Mouse (Mus musculus) cerebellum, postnatal 14 days (tissue): ENCODE measurements around the gene Ptpn21.

Experiments
- DNase-seq, 2 experiments: peaks; one replicate each; pipeline ENCODE4 v3.0.0; 2021; ENCODE audit warnings: mixed read lengths in 2 of 2

Gene Ptpn21

DNA sequence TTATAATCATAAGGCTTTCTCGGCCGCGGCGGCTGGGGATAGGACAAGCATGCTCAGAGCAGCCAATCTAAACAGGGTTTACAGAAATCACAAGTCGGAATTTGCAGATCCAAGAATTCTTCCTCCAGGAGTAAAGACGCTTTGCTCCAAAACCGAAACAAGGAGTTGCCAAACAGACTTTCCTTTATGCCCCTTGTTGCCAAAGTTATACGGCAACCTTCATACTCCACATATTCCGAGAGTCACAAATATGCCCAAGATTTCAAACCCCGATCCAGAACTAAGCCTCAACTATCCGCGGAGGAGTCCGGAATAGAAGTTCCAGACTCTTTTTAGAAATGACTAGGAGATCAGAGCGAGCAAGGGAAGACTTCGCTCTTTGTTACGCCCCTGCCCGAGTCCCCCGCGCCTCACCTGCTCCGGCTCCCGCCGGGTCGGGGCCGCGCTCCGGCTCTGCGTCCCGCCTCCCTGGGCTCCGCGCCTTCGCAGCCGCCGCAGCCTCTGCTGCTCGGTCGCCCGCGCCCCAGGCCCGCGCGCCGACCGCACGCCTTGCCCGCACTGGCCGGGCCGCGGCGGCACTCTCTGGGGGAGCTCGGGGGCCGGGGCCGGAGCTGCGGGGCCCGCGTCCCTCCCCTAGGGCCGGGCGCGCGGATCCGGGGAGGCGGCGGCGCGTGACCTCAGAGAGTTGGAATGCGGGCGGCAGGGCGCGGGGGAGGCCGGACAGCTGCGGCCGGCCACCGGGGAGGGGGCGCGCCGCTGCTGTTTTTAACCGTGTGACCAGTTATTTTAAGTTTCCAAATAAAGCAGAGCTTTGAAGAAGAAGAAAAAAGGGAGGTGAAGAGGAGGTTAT, at the start of gene Ptpn21:
Gene Ptpn21, minus strand, starts transcription at position 455 of the 850 bp plus-strand sequence.
- DNase-seq: peak; percentile 40 to 52

DNA sequence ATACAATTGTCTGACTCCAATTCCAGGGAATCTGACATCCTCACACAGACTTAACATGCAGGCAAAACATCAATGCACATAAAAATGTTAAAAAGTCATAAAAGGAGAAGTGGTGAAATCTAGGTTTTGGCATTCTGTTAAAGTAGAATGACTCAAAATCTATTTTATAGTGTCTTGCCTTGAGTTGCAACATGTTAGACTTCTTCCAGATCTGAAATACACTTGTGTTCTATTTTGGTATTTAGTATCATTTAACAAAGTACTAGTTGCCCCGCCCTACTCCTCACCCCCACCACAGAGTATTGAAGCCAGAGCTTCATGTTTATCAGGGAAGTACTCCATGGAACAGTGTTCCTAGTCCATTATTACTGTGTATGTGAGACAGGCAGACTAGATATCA, 47.0 kb upstream of the Ptpn21 start:
- DNase-seq: no peak

DNA sequence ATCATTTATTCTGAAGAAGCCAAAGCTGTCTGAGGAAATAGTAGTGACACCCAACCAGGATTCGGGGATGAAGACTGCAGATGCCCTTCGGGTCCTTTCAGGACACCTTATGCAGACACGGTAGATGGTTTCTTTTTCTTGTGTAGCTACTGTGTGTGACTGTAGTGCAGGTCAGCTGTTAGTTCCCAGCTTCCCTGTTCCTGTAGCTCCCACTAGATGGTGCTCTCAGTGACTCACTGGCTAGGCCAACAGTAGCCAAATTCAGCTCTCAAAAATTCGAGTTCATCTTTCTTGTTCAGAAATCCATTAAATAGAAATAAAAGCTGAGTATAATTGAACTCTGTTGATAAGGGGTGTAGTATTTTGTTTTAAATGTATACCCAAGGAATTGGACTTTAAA, 41.9 kb upstream of the Ptpn21 start:
- DNase-seq: peak; percentile 49 to 61

DNA sequence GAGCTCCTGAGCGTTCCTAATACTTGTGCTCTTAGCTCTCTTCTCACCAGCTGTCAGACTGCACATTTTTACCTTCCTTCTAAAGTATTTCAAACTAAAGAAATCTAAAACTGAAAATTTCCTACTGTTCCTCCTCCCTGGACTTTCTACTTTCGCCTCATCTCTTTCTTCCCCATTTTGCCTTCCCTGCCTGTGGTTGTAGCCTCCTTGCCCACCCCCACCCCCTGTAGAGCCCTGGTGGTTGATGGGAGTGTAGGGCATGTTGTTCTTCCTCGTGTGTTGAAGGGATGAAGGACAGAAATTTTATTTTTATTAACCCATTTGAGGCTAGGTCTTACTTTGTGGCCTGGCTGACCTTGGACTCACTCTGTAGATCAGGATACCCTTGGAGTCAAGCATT, 40.3 kb upstream of the Ptpn21 start:
- no peak for DNase-seq

DNA sequence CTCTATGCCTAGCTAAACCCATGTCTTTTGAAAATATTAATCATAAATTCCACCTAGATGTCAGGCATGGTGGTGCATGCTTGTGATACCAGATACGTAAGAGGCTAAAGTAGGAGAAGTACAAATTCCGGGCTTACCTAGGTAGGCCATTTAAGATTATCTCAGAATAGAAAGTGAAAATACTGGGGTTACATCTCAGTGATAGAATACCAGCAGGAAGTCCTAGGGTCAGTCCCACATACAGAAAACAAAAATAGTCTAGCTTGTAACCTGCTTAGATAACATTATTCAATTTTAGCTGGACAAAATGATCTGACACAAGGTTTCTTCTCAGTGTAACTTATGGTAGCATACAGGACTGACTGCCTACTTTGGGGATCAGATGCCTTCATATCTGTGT, 29.0 kb upstream of the Ptpn21 start:
- DNase-seq: no peak

DNA sequence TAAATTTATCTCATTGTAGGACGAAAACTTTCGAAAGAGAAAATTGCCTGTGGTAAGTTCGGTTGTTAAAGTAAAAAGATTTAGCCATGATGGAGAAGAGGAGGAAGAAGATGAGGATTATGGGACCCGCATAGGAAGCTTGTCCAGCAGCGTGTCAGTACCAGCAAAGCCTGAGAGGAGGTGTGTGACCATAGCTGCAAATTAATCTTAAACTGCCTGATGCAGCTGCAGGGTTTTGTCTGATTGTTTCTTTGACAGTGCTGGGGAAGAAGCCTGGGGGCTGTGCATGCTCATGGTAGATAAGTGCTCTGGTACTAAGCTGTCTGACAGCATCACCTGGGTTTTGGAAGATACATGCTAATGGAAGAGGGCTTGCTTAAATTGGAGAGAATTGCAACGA, 22.5 kb upstream of the Ptpn21 start:
- no peak for DNase-seq

DNA sequence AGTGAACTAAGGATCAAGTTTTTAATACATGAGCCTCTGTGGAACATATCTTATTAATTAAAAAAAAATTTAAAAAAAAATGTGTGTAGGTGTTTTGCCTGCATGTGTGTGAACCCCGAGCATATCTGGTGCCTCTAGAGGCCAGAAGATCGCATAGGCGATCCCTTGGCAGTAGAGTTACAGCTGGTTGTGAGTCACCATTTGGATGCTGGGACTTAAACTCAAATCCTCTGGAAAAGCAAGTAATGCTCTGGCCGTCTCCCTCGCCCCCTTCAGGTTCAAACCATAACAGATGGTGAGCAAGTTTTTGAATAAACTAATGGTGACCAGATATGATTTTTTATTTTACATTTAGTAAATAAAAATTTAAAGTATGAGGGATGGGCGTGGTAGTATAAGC, 20.4 kb upstream of the Ptpn21 start:
- DNase-seq: no peak

DNA sequence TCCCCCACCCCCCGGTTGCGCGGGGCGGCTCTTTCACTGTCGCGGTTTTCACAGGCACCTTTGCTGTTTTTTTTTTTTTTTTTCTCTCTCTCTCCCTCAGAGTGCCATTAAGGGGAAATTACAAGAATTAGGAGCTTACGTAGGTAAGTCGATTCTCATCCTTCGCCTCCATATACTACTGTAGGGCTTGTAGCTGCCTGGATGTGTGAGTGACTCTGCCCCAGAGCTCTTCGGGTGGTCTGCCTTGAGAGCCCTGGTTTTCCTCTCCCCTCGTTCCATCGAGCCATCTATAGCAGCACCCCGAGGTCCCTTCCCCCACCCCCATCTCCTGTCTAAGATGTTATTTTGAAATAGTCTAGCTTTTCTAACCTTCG, 10.2 kb upstream of the Ptpn21 start:
- DNase-seq: peak in 1 of 2 experiments; percentile 36

DNA sequence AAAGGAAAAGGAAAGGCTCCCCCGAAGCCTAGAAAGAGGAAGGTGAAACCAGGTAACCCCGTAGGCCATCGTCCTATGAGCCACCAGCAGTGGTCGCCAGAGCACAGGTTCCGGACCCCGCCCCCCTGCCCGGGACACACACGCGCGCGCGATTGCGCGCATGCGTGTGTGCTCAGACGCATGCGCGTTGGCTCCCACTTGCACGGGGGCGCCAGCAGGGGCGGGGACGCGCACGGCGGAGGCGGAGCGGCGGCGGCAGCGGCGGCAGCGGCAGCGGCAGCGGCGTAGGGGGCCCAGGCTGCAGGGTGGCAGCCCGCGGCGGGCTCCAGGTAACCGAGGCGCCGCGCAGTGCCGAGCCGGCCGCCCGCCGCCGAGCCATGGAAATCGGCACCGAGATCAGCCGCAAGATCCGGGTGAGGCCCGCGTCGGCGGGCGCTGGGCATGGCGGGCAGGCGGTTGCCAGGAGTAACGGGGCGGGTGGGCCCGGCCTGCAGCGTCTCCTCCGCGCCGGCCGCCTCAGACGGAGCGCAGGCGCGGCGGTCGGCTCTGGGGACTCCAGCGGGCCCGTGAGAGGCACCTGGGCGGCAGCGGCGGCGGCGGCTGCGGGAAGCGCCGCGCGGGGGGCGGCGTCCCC, 9.7 kb upstream of the Ptpn21 start, which contains the start of gene Zc3h14:
Gene Zc3h14, plus strand, starts transcription at position 219 of the 634 bp plus-strand sequence.
- peak; percentile 97 to 98 for DNase-seq

DNA sequence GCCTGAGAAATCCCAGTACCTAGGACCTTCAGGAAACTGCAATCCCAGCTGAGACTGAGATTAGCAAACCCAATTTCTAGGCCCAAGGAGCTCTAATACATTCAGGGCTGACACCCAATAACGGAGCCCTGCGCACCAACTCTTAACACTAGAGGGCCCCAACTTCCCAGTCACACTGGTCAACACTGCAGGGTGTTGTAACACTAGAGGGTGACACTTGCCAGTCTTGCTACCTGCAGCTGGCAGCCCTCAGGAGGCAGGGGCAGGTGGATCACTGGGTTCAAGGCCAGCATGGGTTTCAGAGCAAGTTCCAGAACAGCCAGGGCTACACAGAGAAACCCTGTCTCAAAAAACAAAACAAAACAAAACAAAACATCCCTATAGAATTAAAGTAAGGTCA, 8.9 kb upstream of the Ptpn21 start:
- peak; percentile 27 to 53 for DNase-seq

DNA sequence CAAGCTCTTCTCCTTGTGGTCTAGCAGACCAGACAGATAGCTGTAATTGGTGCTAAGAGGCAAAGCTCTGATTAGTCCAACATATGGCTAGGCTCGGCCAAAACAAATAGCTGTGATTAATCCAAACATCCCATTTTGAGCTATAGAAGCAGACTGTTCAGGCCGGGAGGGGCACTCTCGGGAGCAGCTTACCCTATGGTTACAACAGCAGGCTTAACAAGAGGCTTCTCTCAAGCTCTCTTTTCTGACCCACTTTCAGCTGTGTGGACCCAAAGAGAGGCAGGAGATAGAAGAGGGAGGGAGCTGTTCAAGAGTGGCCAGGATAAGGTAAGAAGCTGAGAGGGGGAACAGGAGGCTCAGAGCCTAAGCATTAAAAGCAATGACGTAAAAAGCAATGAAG, 8.4 kb upstream of the Ptpn21 start:
- DNase-seq: no peak

DNA sequence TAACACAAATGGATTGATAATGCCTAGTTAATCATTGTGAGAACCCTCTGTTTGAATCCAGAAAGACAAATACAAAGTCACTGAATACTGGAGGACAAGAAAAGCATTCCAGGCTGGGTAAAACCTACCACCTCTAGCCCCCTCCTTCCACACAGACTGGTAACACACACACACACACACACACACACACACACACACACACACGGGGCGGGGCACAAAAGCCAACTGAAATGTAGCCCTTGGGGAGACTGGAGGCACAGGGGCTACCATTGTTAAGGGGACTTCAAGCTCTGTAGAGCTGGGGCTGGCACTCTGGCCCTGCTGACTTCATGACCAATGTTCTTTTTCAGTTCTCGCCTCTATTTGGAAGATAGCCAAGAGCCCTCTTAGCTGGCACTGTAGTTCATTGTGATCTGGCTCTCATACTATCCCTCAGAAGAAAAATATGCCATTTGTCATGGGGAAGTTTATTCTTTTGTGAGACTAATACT, 3.9 kb upstream of the Ptpn21 start:
- DNase-seq: no peak

DNA sequence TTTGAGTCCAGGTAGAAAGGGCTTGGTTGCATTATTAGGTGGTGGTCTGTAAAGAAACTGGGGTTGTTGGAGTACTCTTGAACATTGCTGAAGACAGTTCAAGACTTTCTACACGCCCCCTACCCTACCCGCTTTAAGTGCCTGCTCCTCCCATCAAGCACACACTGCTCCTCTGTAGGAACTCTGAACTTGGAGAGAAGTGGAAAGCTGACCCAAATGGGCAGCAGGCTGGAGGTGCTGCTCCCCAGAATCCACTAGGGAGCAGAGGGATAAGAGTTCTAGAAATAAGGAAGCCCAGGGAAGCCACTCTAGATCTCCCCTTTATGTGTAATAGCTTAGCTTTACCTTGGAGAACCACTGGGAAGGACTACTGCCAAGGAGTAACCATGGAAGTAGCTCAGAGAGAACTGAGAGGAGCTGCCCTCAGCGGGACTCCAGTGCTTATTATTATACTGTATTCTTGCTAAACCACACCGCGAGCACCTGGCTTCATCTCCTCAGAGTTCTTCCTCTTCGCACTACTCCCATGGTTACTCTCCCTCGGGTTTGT, 671 bp upstream of the Ptpn21 start:
- no peak for DNase-seq

DNA sequence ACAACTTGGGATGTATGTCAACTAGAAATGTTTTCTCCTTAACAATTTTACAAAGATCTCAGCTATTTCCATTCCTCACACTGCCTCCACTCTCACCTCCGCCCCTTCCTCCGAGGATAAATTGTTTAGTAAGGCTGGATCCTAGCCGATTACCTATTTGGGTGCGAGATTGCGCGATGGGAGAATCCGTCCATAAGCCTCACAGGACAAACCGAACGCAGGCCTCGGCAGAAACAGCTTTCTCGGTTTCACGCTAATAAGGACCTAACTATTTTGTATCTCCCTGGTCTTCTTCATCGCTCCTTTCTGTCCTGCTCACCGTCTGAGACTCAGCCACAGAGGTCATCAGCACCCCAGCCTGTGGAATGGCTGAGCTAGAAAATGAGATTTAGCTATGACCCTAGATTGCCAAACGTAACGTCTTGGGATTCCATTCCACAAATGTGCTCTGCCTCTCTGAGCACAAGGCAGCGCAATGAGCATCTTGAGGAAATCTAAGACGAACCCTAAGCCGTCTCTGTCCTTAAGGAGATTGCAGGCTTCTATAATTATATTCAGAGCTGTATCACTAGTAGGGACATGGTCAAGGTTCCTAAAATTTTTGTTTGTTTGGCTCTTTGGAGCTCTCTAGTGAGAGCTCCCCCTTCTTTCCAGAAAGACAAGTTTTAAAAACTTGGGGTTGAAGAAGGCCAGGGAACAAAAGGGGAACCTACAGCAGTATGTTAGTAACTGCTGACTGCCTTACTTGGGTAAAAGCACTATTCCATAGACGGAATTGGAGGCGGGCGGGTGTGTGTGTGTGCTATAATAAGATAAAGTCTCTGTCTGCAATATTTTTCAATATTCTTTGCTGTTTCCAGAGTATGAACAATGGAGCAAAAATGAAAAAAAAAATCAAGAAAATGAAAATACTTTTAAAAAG, 2.1 kb downstream of the Ptpn21 start:
- DNase-seq: peak in 1 of 2 experiments; percentile 52

DNA sequence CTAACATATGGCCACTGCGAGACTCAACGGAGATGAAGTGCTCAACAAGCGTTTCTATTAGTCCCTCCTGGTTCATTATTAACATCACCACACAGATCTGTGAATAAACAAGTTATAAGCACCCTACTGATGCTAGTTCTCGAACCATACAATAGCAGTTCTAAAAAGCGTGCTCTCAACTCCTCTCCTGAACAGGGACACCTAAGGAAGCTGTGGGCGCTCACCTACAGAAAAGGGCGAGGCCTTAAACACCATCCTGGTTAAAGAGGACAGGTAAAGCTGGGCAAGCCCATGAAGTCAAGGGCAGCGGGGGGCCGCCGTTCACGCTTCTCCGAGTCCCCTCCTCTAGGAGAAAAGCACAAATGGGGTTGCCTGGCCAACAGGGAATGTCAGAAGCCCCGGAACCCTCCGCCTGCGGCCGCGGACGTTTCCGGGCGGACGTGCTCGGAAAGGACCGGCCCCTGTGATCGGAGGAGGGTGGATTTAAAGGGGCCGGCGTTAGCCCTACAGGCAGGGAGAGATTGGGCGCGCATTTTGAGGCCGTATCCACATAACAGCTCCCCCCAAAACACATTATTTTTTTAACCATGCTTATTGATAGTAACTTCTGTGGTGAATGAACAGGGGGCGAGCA, 2.8 kb downstream of the Ptpn21 start:
- DNase-seq: peak; percentile 95 to 96

DNA sequence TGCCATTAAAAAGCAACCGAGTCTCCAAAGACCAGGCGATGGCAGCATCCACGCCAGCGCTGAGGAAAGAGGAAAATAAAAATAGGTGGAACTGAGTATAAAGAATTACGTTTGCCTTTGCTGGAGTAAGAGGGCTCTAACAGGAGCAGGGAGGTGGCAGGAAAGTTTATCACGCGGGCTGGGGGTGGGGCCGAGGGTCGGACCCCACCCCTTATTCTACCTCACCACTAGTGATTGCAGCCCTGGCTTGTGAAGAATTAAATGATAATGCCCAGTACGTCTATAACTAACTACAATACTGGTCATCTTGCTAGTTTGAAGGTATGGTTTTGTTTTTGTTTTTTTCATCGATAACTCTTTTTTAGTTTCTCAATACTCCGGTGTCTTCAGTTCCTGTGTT, 3.4 kb downstream of the Ptpn21 start:
- peak; percentile 20 to 32 for DNase-seq

DNA sequence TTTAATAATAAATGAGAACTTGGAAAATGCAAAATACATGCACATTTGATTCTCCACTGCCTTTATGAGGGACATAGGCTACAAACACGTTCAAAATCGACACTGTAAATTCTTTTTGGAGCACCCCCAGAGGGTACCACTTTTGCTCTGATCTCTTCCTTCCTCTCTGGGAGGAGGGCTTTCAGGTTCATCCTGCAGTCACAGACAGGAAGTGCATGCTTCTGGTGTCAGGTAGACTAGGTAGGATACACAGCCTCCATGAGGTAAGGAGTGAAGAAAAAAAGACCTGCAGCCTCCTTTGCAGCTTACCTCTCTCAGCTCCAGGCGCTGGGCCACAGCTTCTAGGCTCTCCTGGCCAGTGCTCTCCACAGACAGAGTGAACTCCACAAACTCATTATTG, 4.0 kb downstream of the Ptpn21 start:
- DNase-seq: peak in 1 of 2 experiments; percentile 10

DNA sequence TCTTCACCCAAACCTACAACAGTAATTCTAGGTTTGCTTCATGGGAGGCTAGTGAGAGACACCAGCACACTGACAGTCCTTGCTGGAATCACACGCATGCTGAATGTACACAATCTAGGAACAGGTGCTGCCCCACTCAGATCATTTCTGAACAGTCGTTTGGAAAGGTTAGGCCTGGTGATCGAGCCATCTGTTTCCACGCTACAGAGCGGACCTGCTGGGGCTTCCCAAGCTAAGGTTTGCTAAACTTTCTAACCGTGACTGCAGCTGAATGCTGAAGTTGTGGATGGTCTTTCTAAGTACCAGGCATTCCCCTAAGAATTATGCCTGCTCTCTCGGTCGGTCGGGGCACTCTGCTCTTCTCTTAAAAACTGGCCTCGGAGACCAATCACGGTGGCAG, 6.5 kb downstream of the Ptpn21 start:
- peak; percentile 29 to 61 for DNase-seq

DNA sequence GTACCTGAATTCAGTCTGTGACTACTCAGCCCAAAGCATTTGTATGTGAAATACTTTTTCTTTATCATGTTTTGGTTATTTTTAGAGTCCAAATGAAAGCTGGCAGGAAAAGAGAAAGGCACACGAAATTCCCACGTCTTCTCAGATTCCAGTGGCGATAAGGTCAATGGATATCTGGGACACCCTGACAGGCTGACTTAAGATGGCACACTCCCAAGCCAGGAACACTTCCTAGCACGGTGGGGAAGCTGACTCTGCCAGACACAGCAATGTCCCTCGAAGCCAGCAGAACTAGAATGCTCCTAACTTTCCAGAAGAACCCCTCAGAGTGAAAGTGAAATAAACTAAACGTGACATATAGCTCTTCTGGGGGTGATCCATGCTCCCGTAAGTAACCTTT, 10.0 kb downstream of the Ptpn21 start:
- peak in 1 of 2 experiments; percentile 48 for DNase-seq

DNA sequence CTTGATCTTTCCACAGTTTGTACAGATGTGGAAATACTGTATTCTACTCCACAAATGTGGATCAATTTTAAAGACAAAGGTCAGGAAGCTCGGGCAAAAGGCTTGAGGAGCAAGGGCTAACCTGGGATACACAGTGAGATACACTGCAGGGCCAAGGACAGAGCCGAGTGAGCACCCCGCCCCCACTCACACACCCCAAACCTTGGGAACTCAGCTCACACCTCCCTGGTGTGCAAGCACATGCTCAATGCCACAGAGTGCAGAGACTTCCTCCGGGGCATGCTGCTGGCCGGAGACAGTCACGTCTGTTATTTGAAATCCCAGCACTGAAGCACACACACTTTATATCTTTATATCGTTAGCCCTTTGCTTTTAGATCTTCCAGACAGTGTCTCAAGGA, 11.1 kb downstream of the Ptpn21 start:
- DNase-seq: no peak

DNA sequence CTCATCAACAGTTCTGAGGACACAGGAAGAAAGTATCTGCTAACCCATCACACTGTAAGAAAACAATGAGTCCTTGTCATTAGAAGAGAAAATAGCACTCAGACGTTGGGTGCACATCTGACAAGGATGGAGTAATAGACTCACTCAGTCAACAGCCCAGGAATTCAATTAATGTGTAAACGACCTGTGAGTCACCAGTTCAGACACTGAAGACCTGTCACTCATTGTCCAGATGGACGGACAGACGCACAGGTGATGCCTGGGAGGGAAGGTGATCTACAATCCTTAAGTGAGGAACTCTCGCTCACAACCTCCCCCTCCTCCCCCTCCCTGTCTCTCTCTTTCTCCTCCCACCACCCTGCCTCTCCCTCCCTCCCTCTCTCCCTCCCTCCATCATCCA, 12.2 kb downstream of the Ptpn21 start:
- no peak for DNase-seq

DNA sequence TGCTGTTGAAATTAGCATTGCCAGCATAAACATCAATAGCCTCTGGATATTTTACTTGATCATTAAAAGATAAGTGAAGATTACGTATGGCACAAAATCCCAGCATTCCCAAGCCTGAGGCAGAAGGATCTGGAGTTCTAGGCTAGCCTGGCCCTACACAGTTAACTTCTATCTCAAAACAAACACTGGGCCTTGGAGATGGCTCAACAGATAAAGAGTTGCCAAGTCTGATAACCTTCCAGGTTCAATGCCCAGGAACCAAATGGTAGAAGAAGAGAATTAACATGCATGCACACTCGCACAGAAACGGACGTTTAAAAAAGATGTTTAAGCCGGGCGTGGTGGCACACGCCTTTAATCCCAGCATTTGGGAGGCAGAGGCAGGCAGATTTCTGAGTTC, 13.0 kb downstream of the Ptpn21 start:
- no peak for DNase-seq
